23 mouse cellular contexts compared by ENCODE assay signal in the genomic region with DNA sequence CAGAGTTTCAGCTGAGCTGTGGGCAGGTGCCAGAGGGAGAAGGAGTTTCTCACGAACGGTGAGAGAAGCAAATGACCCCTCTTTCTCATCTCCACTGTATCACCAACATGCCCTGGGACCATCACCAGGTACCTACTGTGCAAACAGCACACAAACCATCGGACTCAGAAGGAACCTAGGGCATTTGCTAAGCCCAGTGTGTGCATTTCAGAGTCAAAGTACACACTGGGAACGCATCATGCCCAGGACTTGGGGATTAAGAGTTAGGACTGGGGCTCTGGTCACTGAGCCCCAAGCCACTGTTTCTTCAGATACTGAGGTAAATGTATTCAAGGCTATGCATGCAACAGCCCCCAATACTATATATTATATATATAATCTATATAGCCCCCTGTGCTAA. TPM values are rescaled to one million over a fixed set of nuclear protein-coding genes. Genes with fewer than 3 reads are reported as not detected.
"Had no signal": no experiment of that assay in that cellular context is flagged by ENCODE, and none has a peak within 500 bp of the region (broad histone marks: within the 10 kb centered on the region; RNA-seq: fewer than 3 reads in every experiment).

No protein-coding gene starts in this region.

- H3K27ac ChIP-seq: kidney, embryonic 15.5 days; limb, embryonic 12.5 days; limb, embryonic 15.5 days; macrophage; midbrain, embryonic 12.5 days; midbrain, embryonic 15.5 days; neural tube, embryonic 12.5 days; neural tube, embryonic 15.5 days; stomach, embryonic 15.5 days had no signal

- H3K27me3 ChIP-seq: kidney, embryonic 15.5 days; limb, embryonic 12.5 days; limb, embryonic 15.5 days; midbrain, embryonic 12.5 days; midbrain, embryonic 15.5 days; neural tube, embryonic 12.5 days; neural tube, embryonic 15.5 days; stomach, embryonic 15.5 days had no signal

- H3K9me3 ChIP-seq: kidney, embryonic 15.5 days; limb, embryonic 12.5 days; limb, embryonic 15.5 days; midbrain, embryonic 12.5 days; midbrain, embryonic 15.5 days; neural tube, embryonic 12.5 days; neural tube, embryonic 15.5 days; stomach, embryonic 15.5 days had no signal

- H3K36me3 ChIP-seq: kidney, embryonic 15.5 days; limb, embryonic 12.5 days; limb, embryonic 15.5 days; midbrain, embryonic 12.5 days; midbrain, embryonic 15.5 days; neural tube, embryonic 12.5 days; neural tube, embryonic 15.5 days; stomach, embryonic 15.5 days had no signal

- H3K4me2 ChIP-seq: kidney, embryonic 15.5 days; limb, embryonic 12.5 days; limb, embryonic 15.5 days; lung, embryonic 14.5 days; midbrain, embryonic 12.5 days; midbrain, embryonic 15.5 days; neural tube, embryonic 12.5 days; neural tube, embryonic 15.5 days; stomach, embryonic 15.5 days had no signal

- H3K4me3 ChIP-seq: kidney, embryonic 15.5 days; limb, embryonic 12.5 days; limb, embryonic 15.5 days; midbrain, embryonic 12.5 days; midbrain, embryonic 15.5 days; neural tube, embryonic 12.5 days; neural tube, embryonic 15.5 days; stomach, embryonic 15.5 days had no signal

- H3K4me1 ChIP-seq: kidney, embryonic 15.5 days; limb, embryonic 12.5 days; limb, embryonic 15.5 days; midbrain, embryonic 12.5 days; midbrain, embryonic 15.5 days; neural tube, embryonic 12.5 days; neural tube, embryonic 15.5 days; stomach, embryonic 15.5 days had no signal

- ATAC-seq: lung, postnatal 0 days; midbrain, embryonic 15.5 days had no signal

- DNase-seq: kidney, adult 11 months; kidney, adult 8-10 months; kidney, postnatal 10 days; kidney, postnatal 36 days; left cerebral cortex, postnatal 4 days; lung, embryonic 14.5 days; right cerebral cortex, adult 18-20 months; right cerebral cortex, postnatal 25 days; spleen, adult 18-20 months; thymus, postnatal 4 days had no signal

- H3K9ac ChIP-seq: kidney, embryonic 15.5 days; limb, embryonic 12.5 days; limb, embryonic 15.5 days; lung, embryonic 14.5 days; midbrain, embryonic 12.5 days; midbrain, embryonic 15.5 days; neural tube, embryonic 12.5 days; neural tube, embryonic 15.5 days; stomach, embryonic 15.5 days had no signal

RNA-seq across cellular contexts. Expression of a gene that starts 3.1 kb away (rescaled TPM):
- total RNA-seq: megakaryocyte, adult 5-6 weeks had no signal
- polyA plus RNA-seq: limb, embryonic 12.5 days; limb, embryonic 15.5 days; macrophage; midbrain, embryonic 12.5 days; midbrain, embryonic 15.5 days; neural tube, embryonic 12.5 days had no signal

RNA-seq across cellular contexts. Expression of a gene that starts 31.7 kb away (rescaled TPM):
- total RNA-seq: layer of hippocampus, adult 8-10 months; left cerebral cortex, adult 8-10 months had no signal

RNA-seq across cellular contexts. Expression of a gene that starts 36.0 kb away (rescaled TPM):
- polyA plus RNA-seq: lung, embryonic 14.5 days; macrophage; midbrain, embryonic 12.5 days; stomach, embryonic 15.5 days had no signal

RNA-seq across cellular contexts. Expression of a gene that starts 41.4 kb away (rescaled TPM):
- total RNA-seq: megakaryocyte, adult 5-6 weeks had no signal
- polyA plus RNA-seq: kidney, embryonic 15.5 days; limb, embryonic 12.5 days; lung, embryonic 14.5 days; macrophage; midbrain, embryonic 12.5 days; midbrain, embryonic 15.5 days; neural tube, embryonic 12.5 days; stomach, embryonic 15.5 days had no signal
